Mouse (Mus musculus) inflammation-experienced regulatory T-cells, adult 16 weeks (primary cell): Measurements from ENCODE around the gene Krt88. TPM values are rescaled to one million over a fixed set of nuclear protein-coding genes. Genes with fewer than 3 reads are reported as not detected.

Source experiments
- polyA plus RNA-seq: library from polyadenylated mRNA; unstranded; fragments of 100-300 nt; shearing (Covaris generic); gene quantifications from one replicate; pipeline ENCODE4 v1.2.1, GENCODE M21; 2017

Krt88 gene
- not detected for polyA plus RNA-seq

DNA sequence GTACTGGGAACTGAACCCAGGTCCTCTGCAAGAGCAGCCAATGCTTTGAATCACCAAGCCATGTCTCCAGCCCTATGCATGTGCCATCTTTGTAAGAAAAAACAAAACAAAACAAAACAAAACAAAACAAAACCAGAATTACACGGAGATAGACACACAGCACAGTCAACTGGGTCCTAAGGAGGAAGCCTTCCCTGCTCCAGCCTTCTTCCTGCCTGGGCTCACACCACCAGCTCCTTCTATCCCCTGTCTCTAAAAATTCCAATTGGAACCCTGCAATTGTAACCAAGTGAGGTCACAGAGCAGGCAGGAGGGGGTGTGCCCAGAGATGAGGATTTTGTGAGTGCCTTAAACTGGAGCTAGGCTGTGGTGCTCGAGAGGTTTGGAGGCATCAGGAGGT is at the start of gene Krt88:
TSS of gene Krt88 (plus strand) at position 301 of the 400 bp plus-strand sequence.

DNA sequence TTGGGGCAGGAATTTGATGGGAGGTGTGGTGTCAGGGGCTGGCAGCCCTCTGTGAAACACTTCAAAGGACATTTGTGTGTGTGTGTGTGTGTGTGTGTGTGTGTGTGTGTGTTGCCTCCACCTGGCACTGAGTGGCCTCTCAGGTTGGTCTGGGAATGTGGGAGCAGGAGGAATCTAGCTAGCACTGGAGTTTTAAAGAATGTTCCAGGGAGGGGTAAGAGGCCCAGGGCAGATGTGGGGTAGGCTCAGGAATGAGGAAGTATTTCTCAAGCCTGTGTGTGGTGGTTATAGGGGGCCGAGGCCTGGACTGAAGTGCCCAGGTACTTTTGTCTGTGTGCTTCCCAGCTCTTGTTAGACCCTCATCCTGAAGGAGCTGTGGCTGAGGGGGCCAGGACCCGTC is 36.8 kb upstream of the Krt88 start, which contains the start of gene Krt7:
TSS of gene Krt7 (plus strand) at position 269 of the 400 bp plus-strand sequence.

DNA sequence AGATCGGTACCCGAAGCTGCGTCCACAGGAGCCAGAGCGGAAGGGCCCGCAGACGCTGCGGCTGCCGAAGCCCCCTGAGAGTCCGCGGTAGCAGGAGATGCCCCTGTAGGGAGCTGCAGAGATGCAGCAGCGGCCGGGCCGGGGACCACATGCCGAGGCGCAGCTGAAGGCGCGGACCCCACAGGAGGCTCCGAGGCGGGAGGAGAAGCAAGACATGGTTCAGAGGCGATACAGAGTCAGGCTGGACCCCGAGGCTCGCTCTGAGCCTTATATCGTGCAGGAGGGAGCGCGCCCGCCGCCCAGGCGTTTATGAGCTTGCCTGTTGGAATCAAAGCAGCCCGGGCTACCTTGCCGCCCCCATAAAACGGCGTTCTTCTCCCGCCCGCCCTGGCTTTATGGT is 9.0 kb upstream of the Krt88 start, which contains the start of gene Krt87:
TSS of gene Krt87 (minus strand) at position 250 of the 400 bp plus-strand sequence.

DNA sequence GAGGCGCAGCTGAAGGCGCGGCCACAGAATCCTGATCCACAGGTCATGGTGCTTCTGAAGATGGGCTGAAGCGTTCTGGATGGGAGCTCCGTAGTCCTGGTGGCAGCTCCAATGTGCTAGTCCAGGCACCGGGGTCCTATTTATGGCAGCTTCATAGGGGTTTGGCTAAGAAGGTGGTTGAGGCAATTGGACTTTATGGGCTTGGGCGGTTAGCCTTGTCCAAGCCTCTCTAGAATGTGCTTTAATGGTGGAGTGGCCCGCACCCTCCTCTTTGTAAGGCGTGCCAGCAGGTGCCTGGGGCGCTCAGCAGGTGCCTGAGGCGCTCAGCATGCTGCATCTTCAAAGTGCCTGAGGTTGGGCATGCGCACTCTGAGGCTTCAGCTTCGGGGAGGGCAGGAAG is 16.1 kb downstream of the Krt88 start, which contains the start of gene Krt81:
TSS of gene Krt81 (minus strand) at position 101 of the 400 bp plus-strand sequence.

DNA sequence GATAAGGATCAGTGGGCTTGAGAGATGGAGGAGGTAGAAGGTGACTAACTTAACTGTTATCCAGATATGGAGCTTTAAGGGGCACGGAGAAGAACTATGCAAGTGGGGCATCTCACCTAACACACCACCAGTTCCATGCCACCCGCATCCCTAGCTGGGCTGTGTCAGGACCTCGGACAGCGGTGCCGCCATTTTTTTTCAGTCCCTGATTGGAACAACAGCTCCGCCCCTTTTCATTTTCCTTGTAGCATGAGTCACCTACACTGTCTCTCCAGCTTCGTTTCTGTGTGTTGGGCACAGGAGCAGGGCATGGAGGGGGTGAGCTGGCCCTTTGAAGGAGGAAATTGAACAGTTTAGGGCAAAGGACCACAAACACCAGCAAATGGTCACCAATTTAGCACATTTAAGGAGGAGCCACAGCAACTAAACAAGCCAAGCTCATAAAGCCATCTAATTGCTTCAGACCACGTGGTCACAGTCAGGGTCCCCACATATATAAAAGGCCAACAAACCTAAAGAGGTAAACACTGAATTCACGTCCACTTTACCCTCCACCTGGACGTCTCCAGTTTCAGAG is 25.5 kb downstream of the Krt88 start, which contains the start of gene Krt86:
TSS of gene Krt86 (plus strand) at position 527 of the 577 bp plus-strand sequence.

DNA sequence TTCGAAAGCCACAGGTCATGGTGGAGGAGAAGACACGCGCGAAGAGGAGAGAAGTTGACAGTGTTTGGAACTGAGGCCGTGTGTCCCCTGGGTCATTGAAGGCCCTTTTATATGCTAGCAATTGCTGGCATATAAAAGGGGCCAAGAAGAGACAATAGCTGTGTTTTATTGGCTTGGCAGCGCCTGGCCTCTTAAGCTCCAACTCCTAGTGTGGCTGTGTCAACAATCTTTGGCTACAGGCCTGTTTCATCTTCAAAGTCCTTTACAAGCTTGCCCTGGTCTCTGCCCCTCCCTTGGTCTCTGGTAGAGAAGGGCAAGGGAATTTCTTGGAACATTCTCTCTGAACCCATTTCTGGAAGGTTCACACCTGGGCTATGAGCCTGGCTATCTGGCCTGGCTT is 43.9 kb downstream of the Krt88 start, which contains the start of gene Krt83:
TSS of gene Krt83 (minus strand) at position 82 of the 400 bp plus-strand sequence.

Other genes with a start within 250 kb of the Krt88 start
- gene Grasp, start 223.6 kb upstream of the Krt88 start, polyA plus RNA-seq, result 0.18 TPM
- gene Nr4a1, start 193.5 kb upstream of the Krt88 start, polyA plus RNA-seq, result 95.4 TPM
- gene Atg101, start 163.5 kb upstream of the Krt88 start, polyA plus RNA-seq, result 81.6 TPM
- gene 6030408B16Rik, start 154.5 kb upstream of the Krt88 start, polyA plus RNA-seq, result 0.26 TPM
- 0.23 TPM for gene Krt80, start 77.6 kb upstream of the Krt88 start, polyA plus RNA-seq
- not detected for gene Krt7, start 36.7 kb upstream of the Krt88 start, polyA plus RNA-seq
- gene Krt87, start 8.9 kb upstream of the Krt88 start, polyA plus RNA-seq, result 0.66 TPM
- not detected for gene Krt81, start 16.0 kb downstream of the Krt88 start, polyA plus RNA-seq
- not detected for gene Krt86, start 25.7 kb downstream of the Krt88 start, polyA plus RNA-seq
- gene Krt83, start 43.8 kb downstream of the Krt88 start, polyA plus RNA-seq, result 6.9 TPM
- gene Gm49425, start 69.5 kb downstream of the Krt88 start, polyA plus RNA-seq, result not detected
- not detected for gene Krt84, start 85.1 kb downstream of the Krt88 start, polyA plus RNA-seq
- gene Krt82, start 102.9 kb downstream of the Krt88 start, polyA plus RNA-seq, result not detected
- not detected for gene Krt90, start 115.2 kb downstream of the Krt88 start, polyA plus RNA-seq
- not detected for gene Krt75, start 126.2 kb downstream of the Krt88 start, polyA plus RNA-seq
- not detected for gene Gm5414, start 180.4 kb downstream of the Krt88 start, polyA plus RNA-seq
- gene Gm5478, start 199.6 kb downstream of the Krt88 start, polyA plus RNA-seq, result not detected
- gene Krt6b, start 232.5 kb downstream of the Krt88 start, polyA plus RNA-seq, result not detected
- gene Krt6a, start 246.6 kb downstream of the Krt88 start, polyA plus RNA-seq, result not detected